Comparison of ENCODE assay signal across 11 mouse cellular contexts in the genomic region with DNA sequence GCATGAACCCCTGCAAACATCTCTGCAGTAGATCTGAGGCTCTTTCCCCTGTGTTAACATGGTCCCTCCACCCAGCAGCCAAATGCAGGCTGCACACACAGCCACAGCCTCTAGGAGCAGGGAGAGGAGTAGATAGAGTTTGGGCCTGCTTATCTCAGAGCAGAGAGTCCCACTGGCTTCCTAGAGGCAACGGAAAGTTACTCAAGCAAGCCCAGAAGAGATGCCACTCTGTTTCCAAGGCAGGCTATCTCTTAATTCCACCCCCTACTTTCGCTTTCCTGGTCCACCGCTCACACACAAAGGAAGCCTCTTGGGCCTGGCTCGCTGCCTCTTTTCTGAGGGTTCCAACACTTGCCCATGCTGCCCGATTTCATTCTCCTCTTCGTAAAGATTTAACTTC. TPM values are rescaled to one million over a fixed set of nuclear protein-coding genes. Genes with fewer than 3 reads are reported as not detected.
DNase-seq lines count a peak whose midpoint lies in the region; ATAC-seq and TF ChIP-seq lines count a peak whose summit lies in the region.
"Had no signal": no experiment of that assay in that cellular context is flagged by ENCODE, and none has a peak within 500 bp of the region (broad histone marks: within the 10 kb centered on the region; RNA-seq: fewer than 3 reads in every experiment).

No protein-coding gene starts in this region.

- 13% methylated on average over 6 of the region's 6 CpGs for WGBS in forebrain, postnatal 0 days
- 9% methylated on average over 6 of the region's 6 CpGs for WGBS in forebrain, embryonic 15.5 days

- peak; percentile 21 for DNase-seq in forebrain, postnatal 0 days
- peak; percentile 17 for DNase-seq in ovary, postnatal 14 days (ENCODE audit: low spot score)
- DNase-seq in ovary, adult 18-20 months (ENCODE audit: low spot score): no peak
- peak; percentile 81 for DNase-seq in splenic B cell, adult 2 months (ENCODE audit: low read depth, low spot score)
- no peak for DNase-seq in adrenal gland, adult 18-20 months (ENCODE audit: low spot score in 2 of 2)
- no peak for DNase-seq in frontal cortex, adult 2 months (ENCODE audit: extremely low spot score in 1 of 2, low spot score in 1 of 2)
- DNase-seq: right cerebral cortex, postnatal 25 days had no signal

- H3K9me3 ChIP-seq in forebrain, postnatal 0 days (ENCODE audit: low read length): no peaks in the 10 kb centered on the region
- H3K9me3 ChIP-seq in forebrain, embryonic 15.5 days: no peaks in the 10 kb centered on the region

- no peak overlapping the region for H3K4me2 ChIP-seq in forebrain, postnatal 0 days (ENCODE audit: low read depth)
- no peak overlapping the region for H3K4me2 ChIP-seq in forebrain, embryonic 15.5 days (replicated peaks)

- no peak overlapping the region for H3K4me3 ChIP-seq in forebrain, postnatal 0 days (ENCODE audit: low read depth, low read length)
- H3K4me3 ChIP-seq in forebrain, embryonic 15.5 days: no peak overlapping the region

- no peak overlapping the region for H3K9ac ChIP-seq in forebrain, postnatal 0 days
- no peak overlapping the region for H3K9ac ChIP-seq in forebrain, embryonic 15.5 days (replicated peaks)

- no peaks in the 10 kb centered on the region for H3K4me1 ChIP-seq in forebrain, postnatal 0 days (ENCODE audit: insufficient read depth)
- peaks cover 8% of the 10 kb centered on the region for H3K4me1 ChIP-seq in forebrain, embryonic 15.5 days

- ATAC-seq in forebrain, postnatal 0 days: peak; percentile 27; the same call in 1 of the 2 replicates
- ATAC-seq in forebrain, embryonic 15.5 days (replicated peaks): no peak
- peak; percentile 82 for ATAC-seq in erythroid progenitor cell, adult 5-6 weeks (replicated peaks; ENCODE audit: low FRiP score, poor library complexity, severe bottlenecking)
- ATAC-seq: intestine, embryonic 16.5 days had no signal

- TF ChIP-seq CTCF in forebrain, postnatal 0 days (IDR thresholded peaks at IDR 0.05; ENCODE audit: low read depth): 0 out of 2 replicates have a peak, but pooled peaks have one; percentile 3

- H3K36me3 ChIP-seq in forebrain, postnatal 0 days (ENCODE audit: insufficient read depth): no peaks in the 10 kb centered on the region
- H3K36me3 ChIP-seq in forebrain, embryonic 15.5 days: no peaks in the 10 kb centered on the region
- no peaks in the 10 kb centered on the region for H3K36me3 ChIP-seq in splenic B cell, adult 2 months (ENCODE audit: control insufficient read depth, insufficient read depth, low read length, poor library complexity, severe bottlenecking)

- no peaks in the 10 kb centered on the region for H3K27me3 ChIP-seq in forebrain, postnatal 0 days (ENCODE audit: insufficient read depth, low read length)
- no peaks in the 10 kb centered on the region for H3K27me3 ChIP-seq in forebrain, embryonic 15.5 days
- no peaks in the 10 kb centered on the region for H3K27me3 ChIP-seq in splenic B cell, adult 2 months (ENCODE audit: control insufficient read depth, insufficient read depth, low read length, poor library complexity, severe bottlenecking)

- H3K27ac ChIP-seq in forebrain, postnatal 0 days (ENCODE audit: low read depth, low read length): no peak overlapping the region
- no peak overlapping the region for H3K27ac ChIP-seq in forebrain, embryonic 15.5 days (replicated peaks)

RNA-seq across cellular contexts. Expression of a gene that starts 3.7 kb away (rescaled TPM):
- not detected in 2 replicates for total RNA-seq in forebrain, postnatal 0 days (2014; rRNA removed)
- polyA plus RNA-seq in forebrain, postnatal 0 days (2015; fragmentation: Nextera tagmentation; extraction: Ambion mirVana): not detected in 2 replicates
- polyA plus RNA-seq in forebrain, embryonic 15.5 days (2015; fragmentation: Nextera tagmentation; extraction: Ambion mirVana): 0.06 TPM in 1 of 2 replicates, not detected in the other
- 0.42 and 1.4 TPM in 2 replicates for total RNA-seq in erythroid progenitor cell, adult 5-6 weeks (2015; ENCODE audit: low replicate concordance)
- 1.8 TPM in 1 of 2 replicates, not detected in the other for total RNA-seq in erythroid progenitor cell, adult 5-6 weeks (2017; ENCODE audit: low replicate concordance)
- under 1 TPM; 0.16 to 0.40 TPM for total RNA-seq in adrenal gland, adult 18-20 months (2021)
- polyA plus RNA-seq in frontal cortex, adult 2 months (2012; rRNA removed): 0.04 TPM in 1 of 2 replicates, not detected in the other
- total RNA-seq: left cerebral cortex, adult 18-20 months had no signal

RNA-seq across cellular contexts. Expression of a gene that starts 39.3 kb away (rescaled TPM):
- total RNA-seq in forebrain, postnatal 0 days (2014; rRNA removed): 59.2 and 76.2 TPM in 2 replicates
- 11.1 and 18.3 TPM in 2 replicates for polyA plus RNA-seq in forebrain, postnatal 0 days (2015; fragmentation: Nextera tagmentation; extraction: Ambion mirVana)
- 22.9 and 23.1 TPM in 2 replicates for polyA plus RNA-seq in forebrain, embryonic 15.5 days (2015; fragmentation: Nextera tagmentation; extraction: Ambion mirVana)
- 40.0 and 59.5 TPM in 2 replicates for total RNA-seq in erythroid progenitor cell, adult 5-6 weeks (2015; ENCODE audit: low replicate concordance)
- 79.5 and 91.5 TPM in 2 replicates for total RNA-seq in erythroid progenitor cell, adult 5-6 weeks (2017; ENCODE audit: low replicate concordance)
- total RNA-seq in adrenal gland, adult 18-20 months (2021): 100 to 1,000 TPM; 113 to 140 TPM
- 40.9 and 44.6 TPM in 2 replicates for polyA plus RNA-seq in frontal cortex, adult 2 months (2012; rRNA removed)

Comparison
In these comparisons a context has a peak if more than half of its experiments do, and no peak if none do; other contexts are left out.
1. DNase-seq: peak in forebrain, postnatal 0 days (single experiment), ovary, postnatal 14 days (single experiment) and splenic B cell, adult 2 months (single experiment); none in ovary, adult 18-20 months (single experiment), adrenal gland, adult 18-20 months (0 of 2) and frontal cortex, adult 2 months (0 of 2).